Mouse (Mus musculus): ENCODE results near the gene Abcb4. TPM values are rescaled to one million over a fixed set of nuclear protein-coding genes. Genes with fewer than 3 reads are reported as not detected.
"Not testable (repeated sequence)": the region's sequence is repeated elsewhere in the genome, so short reads cannot be mapped to it uniquely, and the experiment has no call there.

Gene Abcb4
- 0.51 and 0.89 TPM in 2 replicates for polyA plus RNA-seq (2012; rRNA removed)

DNA sequence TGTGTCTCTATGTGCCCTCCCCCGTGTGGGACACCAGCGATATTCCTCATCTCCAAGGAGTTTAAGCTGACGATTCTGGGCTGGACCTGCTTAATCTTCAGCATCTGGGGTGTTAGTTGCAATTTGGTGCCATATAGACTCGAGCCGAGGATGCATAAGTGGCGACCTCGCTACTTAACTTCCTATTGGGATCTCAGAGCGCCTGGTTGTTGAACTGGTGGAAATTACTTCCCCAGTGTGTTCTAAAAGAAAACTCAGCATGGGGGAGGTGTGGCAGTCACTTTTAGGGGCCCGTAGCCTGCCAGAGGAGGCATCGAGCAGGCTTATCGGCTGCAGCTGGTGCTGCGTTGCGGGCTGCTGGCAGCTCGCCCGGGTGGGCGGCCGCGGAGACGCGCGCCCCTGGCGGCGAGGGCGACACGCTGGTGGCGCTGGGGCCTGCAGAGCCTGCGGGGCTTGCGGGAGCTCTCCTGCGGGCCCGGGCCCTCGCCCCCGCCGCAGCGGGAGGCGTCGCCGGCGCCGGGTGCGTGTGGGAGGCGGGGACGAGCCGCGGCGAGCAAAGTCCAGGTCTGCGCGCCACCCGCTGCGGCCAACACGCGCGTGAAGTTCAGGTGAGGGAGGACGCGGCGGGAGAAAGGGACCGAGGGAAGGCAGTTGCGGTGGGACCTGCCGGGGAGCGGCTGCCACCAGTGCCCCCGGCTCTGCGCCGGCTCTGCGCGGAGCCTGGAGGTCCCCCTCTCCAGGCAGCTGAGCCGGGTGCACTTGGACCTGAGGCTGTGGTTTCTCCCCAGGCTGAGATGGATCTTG is at the start of gene Abcb4:
Gene Abcb4, plus strand, starts transcription at position 418 of the 804 bp plus-strand sequence.
- peaks cover 7% of the 10 kb centered on the region for H3K4me1 ChIP-seq (ENCODE audit: control insufficient read depth, insufficient read depth, low read length)
- H3K27ac ChIP-seq (ENCODE audit: control insufficient read depth, insufficient read depth, low read depth, low read length), result no peak within 1 kb of the TSS
- no peaks in the 10 kb centered on the region for H3K27me3 ChIP-seq (ENCODE audit: control insufficient read depth, insufficient read depth, low read length)
- H3K4me3 ChIP-seq (ENCODE audit: control insufficient read depth, low read depth, low read length), result peak within 1 kb of the TSS; percentile 37
- H3K36me3 ChIP-seq (ENCODE audit: control insufficient read depth, insufficient read depth, low read length), result no peaks in the 10 kb centered on the region
- TF ChIP-seq CTCF (IDR thresholded peaks at IDR 0.05; ENCODE audit: control insufficient read depth, insufficient read depth, insufficient replicate concordance, low read depth, low read length), result no peak
- no peak for TF ChIP-seq POLR2A (IDR thresholded peaks at IDR 0.05; ENCODE audit: control insufficient read depth, low read depth, low read length)

DNA sequence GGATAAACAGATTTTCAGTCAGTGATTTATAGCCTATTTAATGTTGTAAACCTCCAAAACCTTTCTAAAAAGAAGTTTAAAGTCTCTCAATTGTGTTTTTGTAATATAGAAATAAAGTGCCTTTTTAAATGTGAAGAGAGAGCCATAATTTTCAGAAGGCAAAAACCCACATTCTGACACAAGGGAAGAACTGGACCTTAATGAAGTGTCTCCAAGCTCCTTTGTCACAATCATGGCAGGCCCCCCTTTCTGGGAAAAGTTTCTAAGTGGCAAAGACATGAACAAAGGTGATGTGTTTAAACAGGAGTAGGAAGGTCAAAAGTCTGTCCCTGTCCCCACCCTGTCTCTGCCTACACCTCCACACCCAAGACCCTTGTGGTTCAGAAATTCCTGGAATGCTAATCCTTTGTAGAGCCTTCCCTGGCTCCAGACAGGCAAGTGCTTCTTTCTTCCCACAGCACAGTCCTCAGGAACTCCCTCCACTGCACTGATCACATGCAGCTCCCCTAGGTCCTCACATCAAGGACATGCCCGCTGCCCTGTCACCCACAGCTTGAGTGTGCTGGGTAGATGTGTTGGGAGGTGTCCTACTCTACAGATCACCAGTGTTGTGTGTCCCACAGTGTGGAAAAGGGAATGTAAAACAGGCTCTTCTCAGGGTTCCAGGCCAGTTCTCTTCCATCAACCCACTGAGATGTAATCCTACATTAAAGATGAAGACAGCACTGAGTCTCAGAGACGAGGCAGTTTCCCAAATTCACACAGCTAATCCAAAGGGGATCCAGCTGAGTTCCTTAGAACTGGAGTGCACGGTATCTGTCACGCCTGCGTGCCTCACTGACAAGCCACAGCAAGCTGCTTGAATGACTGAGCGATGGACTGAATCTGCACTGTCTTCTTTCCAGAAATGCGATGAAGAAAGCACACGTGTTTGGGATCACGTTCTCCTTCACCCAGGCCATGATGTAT is 44.6 kb upstream of the Abcb4 start:
- not testable (repeated sequence) for H3K36me3 ChIP-seq (ENCODE audit: control insufficient read depth, insufficient read depth, low read length); H3K4me3 ChIP-seq (ENCODE audit: control insufficient read depth, low read depth, low read length); H3K4me1 ChIP-seq (ENCODE audit: control insufficient read depth, insufficient read depth, low read length); H3K27me3 ChIP-seq (ENCODE audit: control insufficient read depth, insufficient read depth, low read length); H3K27ac ChIP-seq (ENCODE audit: control insufficient read depth, insufficient read depth, low read depth, low read length)

DNA sequence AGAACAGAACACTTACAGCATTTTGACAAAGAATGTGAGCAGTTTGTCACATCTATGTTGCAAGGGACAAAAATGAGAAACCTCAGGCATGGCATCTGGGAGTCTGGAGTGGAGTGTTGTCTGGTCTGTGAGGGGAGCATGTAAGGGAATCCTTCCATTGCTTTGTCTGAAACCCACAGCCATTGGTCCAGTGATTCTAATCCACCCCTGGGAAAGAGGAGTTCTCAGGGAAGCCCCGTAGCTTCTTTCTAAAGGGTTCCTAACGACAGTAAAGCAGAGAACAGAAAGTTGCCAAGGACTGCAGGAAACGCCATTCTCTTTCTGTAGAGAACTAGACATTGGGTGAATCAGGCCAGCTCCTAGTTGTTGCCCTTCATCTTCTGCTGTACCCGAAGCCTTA is 42.7 kb upstream of the Abcb4 start:
- no peaks in the 10 kb centered on the region for H3K27me3 ChIP-seq (ENCODE audit: control insufficient read depth, insufficient read depth, low read length)
- no peak overlapping the region for H3K27ac ChIP-seq (ENCODE audit: control insufficient read depth, insufficient read depth, low read depth, low read length)
- no peaks in the 10 kb centered on the region for H3K36me3 ChIP-seq (ENCODE audit: control insufficient read depth, insufficient read depth, low read length)
- H3K4me3 ChIP-seq (ENCODE audit: control insufficient read depth, low read depth, low read length), result no peak overlapping the region
- no peaks in the 10 kb centered on the region for H3K4me1 ChIP-seq (ENCODE audit: control insufficient read depth, insufficient read depth, low read length)
- TF ChIP-seq CTCF (IDR thresholded peaks at IDR 0.05; ENCODE audit: control insufficient read depth, insufficient read depth, insufficient replicate concordance, low read depth, low read length), result no peak
- TF ChIP-seq POLR2A (IDR thresholded peaks at IDR 0.05; ENCODE audit: control insufficient read depth, low read depth, low read length), result no peak

DNA sequence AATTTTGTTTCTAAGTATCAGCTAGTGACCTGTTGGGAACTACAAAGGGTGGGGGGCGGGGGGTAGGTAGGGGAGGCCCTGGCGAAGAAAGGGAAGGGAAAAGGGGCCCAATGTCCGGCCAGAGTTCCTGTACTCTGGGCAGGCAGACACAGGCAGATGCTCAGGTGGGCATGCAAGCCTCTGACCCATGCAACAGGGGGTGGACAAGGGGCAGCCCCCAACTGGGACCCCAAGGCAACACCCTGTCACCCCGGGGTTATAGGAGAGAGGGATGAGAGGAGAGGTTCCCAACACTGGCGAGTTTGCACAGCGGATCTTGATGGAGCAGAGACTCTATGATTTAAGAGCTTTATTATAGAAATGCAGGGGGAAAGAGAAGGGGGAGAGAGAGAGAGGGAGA is 36.3 kb upstream of the Abcb4 start:
- H3K4me3 ChIP-seq (ENCODE audit: control insufficient read depth, low read depth, low read length), result no peak overlapping the region
- H3K36me3 ChIP-seq (ENCODE audit: control insufficient read depth, insufficient read depth, low read length), result no peaks in the 10 kb centered on the region
- no peak overlapping the region for H3K27ac ChIP-seq (ENCODE audit: control insufficient read depth, insufficient read depth, low read depth, low read length)
- H3K4me1 ChIP-seq (ENCODE audit: control insufficient read depth, insufficient read depth, low read length), result no peaks in the 10 kb centered on the region
- no peak for TF ChIP-seq CTCF (IDR thresholded peaks at IDR 0.05; ENCODE audit: control insufficient read depth, insufficient read depth, insufficient replicate concordance, low read depth, low read length)
- TF ChIP-seq POLR2A (IDR thresholded peaks at IDR 0.05; ENCODE audit: control insufficient read depth, low read depth, low read length), result no peak
- H3K27me3 ChIP-seq (ENCODE audit: control insufficient read depth, insufficient read depth, low read length), result no peaks in the 10 kb centered on the region

DNA sequence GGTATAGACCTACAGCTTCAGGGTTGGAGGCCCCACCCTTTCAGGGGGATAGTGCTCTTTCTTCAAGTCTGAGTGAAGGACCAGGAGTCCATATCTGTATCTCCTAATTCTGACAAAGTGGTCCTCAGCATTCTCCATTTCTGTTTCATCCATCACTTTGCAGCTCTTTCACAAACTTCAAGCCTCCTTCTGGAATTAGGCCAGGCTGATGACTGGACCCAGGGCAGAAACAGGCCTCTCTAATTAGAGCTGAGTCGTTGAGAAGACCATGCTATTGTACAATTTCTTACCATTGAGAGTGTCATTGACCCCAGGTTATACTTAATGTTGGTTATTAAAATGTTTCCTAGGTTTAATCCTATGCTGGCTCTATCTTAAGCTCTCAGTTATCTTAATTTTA is 31.7 kb upstream of the Abcb4 start:
- no peaks in the 10 kb centered on the region for H3K36me3 ChIP-seq (ENCODE audit: control insufficient read depth, insufficient read depth, low read length)
- no peaks in the 10 kb centered on the region for H3K27me3 ChIP-seq (ENCODE audit: control insufficient read depth, insufficient read depth, low read length)
- TF ChIP-seq POLR2A (IDR thresholded peaks at IDR 0.05; ENCODE audit: control insufficient read depth, low read depth, low read length) (no peak), CTCF (IDR thresholded peaks at IDR 0.05; ENCODE audit: control insufficient read depth, insufficient read depth, insufficient replicate concordance, low read depth, low read length) (no peak)
- H3K4me1 ChIP-seq (ENCODE audit: control insufficient read depth, insufficient read depth, low read length), result no peaks in the 10 kb centered on the region
- H3K4me3 ChIP-seq (ENCODE audit: control insufficient read depth, low read depth, low read length), result no peak overlapping the region
- no peak overlapping the region for H3K27ac ChIP-seq (ENCODE audit: control insufficient read depth, insufficient read depth, low read depth, low read length)

DNA sequence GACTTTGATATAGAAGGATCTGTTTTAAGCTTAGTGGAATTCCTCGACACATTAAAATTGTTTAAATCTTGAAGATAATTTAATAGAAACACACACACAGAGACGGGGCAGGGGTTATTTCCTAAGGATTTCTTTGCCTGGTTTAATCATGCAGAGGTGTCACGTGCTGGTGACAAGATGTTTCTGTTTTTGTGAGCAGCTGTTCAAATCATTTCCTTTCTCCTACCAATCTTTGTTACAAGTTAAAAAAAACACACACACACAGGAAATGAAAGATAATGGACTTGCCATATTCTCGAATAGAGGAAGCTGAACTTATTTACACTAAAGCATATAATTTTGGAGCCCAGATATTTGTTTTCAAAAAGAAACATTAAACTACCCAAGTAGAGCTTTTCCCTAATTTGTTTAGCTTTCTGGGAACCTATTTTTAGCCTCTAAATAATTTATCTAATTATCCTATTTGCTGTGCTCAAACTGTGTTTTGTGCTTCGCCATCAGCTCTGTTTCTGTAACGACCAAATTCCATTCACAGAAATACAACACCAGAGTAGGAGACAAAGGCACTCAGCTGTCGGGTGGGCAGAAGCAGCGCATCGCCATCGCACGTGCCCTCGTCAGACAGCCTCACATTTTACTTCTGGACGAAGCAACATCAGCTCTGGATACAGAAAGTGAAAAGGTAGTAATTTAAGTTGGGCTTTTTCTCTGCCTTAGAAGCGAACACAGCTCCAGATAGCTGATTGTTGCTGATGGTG is 29.8 kb upstream of the Abcb4 start:
- TF ChIP-seq CTCF (IDR thresholded peaks at IDR 0.05; ENCODE audit: control insufficient read depth, insufficient read depth, insufficient replicate concordance, low read depth, low read length), result no peak
- TF ChIP-seq POLR2A (IDR thresholded peaks at IDR 0.05; ENCODE audit: control insufficient read depth, low read depth, low read length), result no peak
- H3K27me3 ChIP-seq (ENCODE audit: control insufficient read depth, insufficient read depth, low read length), result no peaks in the 10 kb centered on the region
- no peaks in the 10 kb centered on the region for H3K36me3 ChIP-seq (ENCODE audit: control insufficient read depth, insufficient read depth, low read length)
- no peaks in the 10 kb centered on the region for H3K4me1 ChIP-seq (ENCODE audit: control insufficient read depth, insufficient read depth, low read length)
- no peak overlapping the region for H3K27ac ChIP-seq (ENCODE audit: control insufficient read depth, insufficient read depth, low read depth, low read length)
- H3K4me3 ChIP-seq (ENCODE audit: control insufficient read depth, low read depth, low read length), result no peak overlapping the region

DNA sequence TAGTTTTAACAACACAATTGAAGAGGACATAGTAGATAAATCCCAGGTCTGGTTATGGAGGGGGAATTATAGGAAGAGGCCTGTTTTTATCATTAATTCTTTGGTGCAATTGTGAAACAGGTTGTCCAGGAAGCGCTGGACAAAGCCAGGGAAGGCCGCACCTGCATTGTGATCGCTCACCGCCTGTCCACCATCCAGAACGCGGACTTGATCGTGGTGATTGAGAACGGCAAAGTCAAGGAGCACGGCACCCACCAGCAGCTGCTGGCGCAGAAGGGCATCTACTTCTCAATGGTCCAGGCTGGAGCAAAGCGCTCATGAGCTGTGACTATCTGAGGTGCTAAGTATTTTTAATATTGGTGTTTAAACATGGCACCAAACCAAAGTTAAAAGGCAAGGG is 27.9 kb upstream of the Abcb4 start:
- H3K4me3 ChIP-seq (ENCODE audit: control insufficient read depth, low read depth, low read length); H3K36me3 ChIP-seq (ENCODE audit: control insufficient read depth, insufficient read depth, low read length); H3K27me3 ChIP-seq (ENCODE audit: control insufficient read depth, insufficient read depth, low read length); H3K27ac ChIP-seq (ENCODE audit: control insufficient read depth, insufficient read depth, low read depth, low read length); H3K4me1 ChIP-seq (ENCODE audit: control insufficient read depth, insufficient read depth, low read length): not testable (repeated sequence)

Measured in testis, adult 2 months (tissue).